Mouse (Mus musculus) embryonic facial prominence, embryonic 10.5 days (tissue): ENCODE data around the gene Creb3. TPM values are rescaled to one million over a fixed set of nuclear protein-coding genes. Genes with fewer than 3 reads are reported as not detected.
A peak's percentile ranks its signal among the peaks of the same experiment; 100 is the strongest.

ENCODE experiments used
- DNase-seq: peaks from one replicate; pipeline ENCODE4 v3.0.0-alpha.2; 2017; ENCODE audit warnings: low spot score
- H3K27ac ChIP-seq: fragments of 300-500 bp; sonication (generic); replicated peaks from 2 replicates; pipeline ENCODE4 v1.5.1; 2016; ENCODE audit warnings: mild to moderate bottlenecking
- H3K27me3 ChIP-seq: fragments of 300-500 bp; sonication (generic); replicated peaks from 2 replicates; pipeline ENCODE4 v1.6.1; 2016; ENCODE audit warnings: low read depth, mild to moderate bottlenecking; ENCODE audit not compliant: poor library complexity, severe bottlenecking
- H3K36me3 ChIP-seq: fragments of 300-500 bp; sonication (generic); replicated peaks from 2 replicates; pipeline ENCODE4 v1.6.1; 2016; ENCODE audit warnings: mild to moderate bottlenecking, moderate library complexity
- H3K4me1 ChIP-seq: fragments of 300-500 bp; sonication (generic); 2 replicates; pipeline ENCODE4 v1.6.1; 2016
- H3K4me3 ChIP-seq: fragments of 300-500 bp; sonication (generic); 2 replicates; pipeline ENCODE4 v1.5.1; 2016; ENCODE audit warnings: mild to moderate bottlenecking, moderate library complexity
- H3K9me3 ChIP-seq: fragments of 300-500 bp; sonication (generic); 2 replicates; pipeline ENCODE4 v1.6.1; 2016; ENCODE audit warnings: mild to moderate bottlenecking
- WGBS: fragments of 180-500 bp; shearing (Covaris S2); methylation state at CpG from one replicate; pipeline ENCODE4 v1.1.7; 2016; 5-methylcytosine and 5-hydroxymethylcytosine counted together
- polyA plus RNA-seq: library from polyadenylated mRNA; unstranded; fragments of >200 nt; fragmentation: Nextera tagmentation; extraction: Ambion mirVana; gene quantifications from 2 replicates; pipeline ENCODE4 v1.2.1, GENCODE M21; 2016

Gene Creb3
- polyA plus RNA-seq, 1 experiment from 2014 or later = 35.7 TPM

GRCm38 (mm10) chr4:43578376-43579204 is 16.5 kb downstream of the Creb3 start, which contains the start of the genes Rgp1 and Gba2:
TSS of gene Rgp1 (plus strand) at chr4:43578715.
TSS of gene Gba2 (minus strand) at chr4:43578873.
- H3K4me3 ChIP-seq = peak within 1 kb of the TSS; percentile 95
- no peaks in the 10 kb centered on the region for H3K27me3 ChIP-seq
- H3K27ac ChIP-seq = peak within 1 kb of the TSS; percentile 95
- peak; percentile 89 for DNase-seq
- WGBS = under 1% methylated on average over 76 of the region's 76 CpGs
- H3K36me3 ChIP-seq = peaks cover 51% of the 10 kb centered on the region
- no peaks in the 10 kb centered on the region for H3K9me3 ChIP-seq
- peaks cover 43% of the 10 kb centered on the region for H3K4me1 ChIP-seq

GRCm38 (mm10) chr4:43579256-43579655 is 17.1 kb downstream of the Creb3 start:
- DNase-seq = no peak
- peak overlapping the region; percentile 95 for H3K4me3 ChIP-seq
- WGBS = 7% methylated on average over 10 of the region's 10 CpGs
- no peaks in the 10 kb centered on the region for H3K9me3 ChIP-seq
- H3K4me1 ChIP-seq = peaks cover 48% of the 10 kb centered on the region
- peak overlapping the region; percentile 95 for H3K27ac ChIP-seq
- H3K27me3 ChIP-seq = no peaks in the 10 kb centered on the region
- H3K36me3 ChIP-seq = peaks cover 51% of the 10 kb centered on the region

GRCm38 (mm10) chr4:43579731-43580130 is 17.6 kb downstream of the Creb3 start:
- peak overlapping the region; percentile 95 for H3K4me3 ChIP-seq
- peaks cover 53% of the 10 kb centered on the region for H3K36me3 ChIP-seq
- H3K27me3 ChIP-seq = no peaks in the 10 kb centered on the region
- no peak for DNase-seq
- H3K4me1 ChIP-seq = peaks cover 52% of the 10 kb centered on the region
- no peak overlapping the region for H3K27ac ChIP-seq
- WGBS = 89% methylated on average over 6 of the region's 6 CpGs
- H3K9me3 ChIP-seq = no peaks in the 10 kb centered on the region

- Histone ChIP-seq H3K4me1 (peaks cover 57% of the 10 kb centered on the region), H3K27me3 (no peaks in the 10 kb centered on the region), H3K4me3 (no peak overlapping the region), H3K27ac (no peak overlapping the region), H3K9me3 (no peaks in the 10 kb centered on the region), H3K36me3 (peaks cover 48% of the 10 kb centered on the region)
- WGBS = 93% methylated on average over 5 of the region's 5 CpGs
- no peak for DNase-seq
Observed at GRCm38 (mm10) chr4:43580721-43581120, 18.6 kb downstream of the Creb3 start.

- Histone ChIP-seq H3K27ac (no peak overlapping the region), H3K36me3 (peaks cover 48% of the 10 kb centered on the region), H3K4me3 (no peak overlapping the region), H3K4me1 (peaks cover 57% of the 10 kb centered on the region), H3K27me3 (no peaks in the 10 kb centered on the region), H3K9me3 (no peaks in the 10 kb centered on the region)
- DNase-seq = no peak
- 92% methylated on average over 12 of the region's 12 CpGs for WGBS
Observed at GRCm38 (mm10) chr4:43581381-43581780, 19.2 kb downstream of the Creb3 start.

- H3K36me3 ChIP-seq = peaks cover 48% of the 10 kb centered on the region
- no peak for DNase-seq
- WGBS = 92% methylated on average over 5 of the region's 5 CpGs
Observed at GRCm38 (mm10) chr4:43582241-43582640, 20.1 kb downstream of the Creb3 start.

GRCm38 (mm10) chr4:43583421-43583820 is 21.3 kb downstream of the Creb3 start:
- WGBS = 78% methylated on average over 7 of the region's 7 CpGs
- Histone ChIP-seq H3K4me3 (no peak overlapping the region), H3K4me1 (peaks cover 45% of the 10 kb centered on the region), H3K9me3 (no peaks in the 10 kb centered on the region), H3K27ac (no peak overlapping the region), H3K27me3 (no peaks in the 10 kb centered on the region), H3K36me3 (peaks cover 48% of the 10 kb centered on the region)
- DNase-seq = no peak

More at GRCm38 (mm10) chr4:43582241-43582640, 20.1 kb downstream of the Creb3 start:
- no peaks in the 10 kb centered on the region for H3K9me3 ChIP-seq
- H3K4me3 ChIP-seq = no peak overlapping the region
- H3K4me1 ChIP-seq = peaks cover 50% of the 10 kb centered on the region
- no peaks in the 10 kb centered on the region for H3K27me3 ChIP-seq
- H3K27ac ChIP-seq = no peak overlapping the region

- Histone ChIP-seq H3K9me3 (no peaks in the 10 kb centered on the region), H3K27me3 (no peaks in the 10 kb centered on the region), H3K36me3 (peaks cover 48% of the 10 kb centered on the region), H3K4me1 (peaks cover 39% of the 10 kb centered on the region), H3K4me3 (no peak within 1 kb of the TSS), H3K27ac (no peak within 1 kb of the TSS)
- WGBS = 61% methylated on average over 12 of the region's 12 CpGs
- DNase-seq = no peak
Observed at GRCm38 (mm10) chr4:43584444-43585416, 22.6 kb downstream of the Creb3 start, which contains the start of gene Msmp. TSS of gene Msmp (minus strand) at chr4:43584494.

GRCm38 (mm10) chr4:43585682-43586081 is 23.6 kb downstream of the Creb3 start:
- WGBS = 39% methylated on average over 10 of the region's 10 CpGs
- no peak for DNase-seq
- no peak overlapping the region for H3K27ac ChIP-seq

GRCm38 (mm10) chr4:43586411-43586810 is 24.3 kb downstream of the Creb3 start:
- no peaks in the 10 kb centered on the region for H3K27me3 ChIP-seq
- no peak overlapping the region for H3K4me3 ChIP-seq
- 75% methylated on average over 8 of the region's 8 CpGs for WGBS
- no peaks in the 10 kb centered on the region for H3K9me3 ChIP-seq
- H3K4me1 ChIP-seq = peaks cover 33% of the 10 kb centered on the region
- H3K27ac ChIP-seq = no peak overlapping the region
- no peak for DNase-seq
- peaks cover 34% of the 10 kb centered on the region for H3K36me3 ChIP-seq

More at GRCm38 (mm10) chr4:43585682-43586081, 23.6 kb downstream of the Creb3 start:
- Histone ChIP-seq H3K4me3 (no peak overlapping the region), H3K4me1 (peaks cover 33% of the 10 kb centered on the region), H3K36me3 (peaks cover 42% of the 10 kb centered on the region), H3K9me3 (no peaks in the 10 kb centered on the region), H3K27me3 (no peaks in the 10 kb centered on the region)

- 52% methylated on average over 7 of the region's 7 CpGs for WGBS
- H3K4me3 ChIP-seq = no peak overlapping the region
- DNase-seq = no peak
Observed at GRCm38 (mm10) chr4:43587681-43588080, 25.5 kb downstream of the Creb3 start.

GRCm38 (mm10) chr4:43591543-43591942 is 29.4 kb downstream of the Creb3 start:
- Histone ChIP-seq H3K27ac (no peak overlapping the region), H3K4me3 (no peak overlapping the region), H3K27me3 (no peaks in the 10 kb centered on the region), H3K4me1 (peaks cover 8% of the 10 kb centered on the region; the same call in 1 of the 2 replicates), H3K36me3 (no peaks in the 10 kb centered on the region), H3K9me3 (no peaks in the 10 kb centered on the region)
- 88% methylated on average over 5 of the region's 5 CpGs for WGBS
- no peak for DNase-seq

More at GRCm38 (mm10) chr4:43587681-43588080, 25.5 kb downstream of the Creb3 start:
- H3K36me3 ChIP-seq = peaks cover 22% of the 10 kb centered on the region
- H3K9me3 ChIP-seq = no peaks in the 10 kb centered on the region
- H3K4me1 ChIP-seq = peaks cover 33% of the 10 kb centered on the region
- no peak overlapping the region for H3K27ac ChIP-seq
- no peaks in the 10 kb centered on the region for H3K27me3 ChIP-seq
